Mouse (Mus musculus) liver, postnatal 0 days (tissue): ENCODE measurements around the gene Spib. TPM values are rescaled to one million over a fixed set of nuclear protein-coding genes. Genes with fewer than 3 reads are reported as not detected.
A peak's percentile ranks its signal among the peaks of the same experiment; 100 is the strongest.

Source experiments
- ATAC-seq: fragments of 200-750 bp; cut with Nextera tagmentation; 2 replicates; pipeline ENCODE4 v1.8.0; 2017; ENCODE audit warnings: mild to moderate bottlenecking, moderate library complexity
- DNase-seq: peaks from one replicate; pipeline ENCODE4 v3.0.0-alpha.2; 2016
- H3K27ac ChIP-seq: fragments of 300-500 bp; sonication (generic); 2 replicates; pipeline ENCODE4 v1.5.1; 2014; ENCODE audit warnings: antibody characterized with exemption, moderate library complexity, mild to moderate bottlenecking, low read depth
- H3K27me3 ChIP-seq: fragments of 300-500 bp; sonication (generic); 2 replicates; pipeline ENCODE4 v1.6.1; 2014; ENCODE audit warnings: low read length, control low read depth, mixed read lengths; ENCODE audit not compliant: insufficient read depth
- H3K36me3 ChIP-seq: fragments of 300-500 bp; sonication (generic); replicated peaks from 2 replicates; pipeline ENCODE4 v1.6.1; 2014; ENCODE audit warnings: mild to moderate bottlenecking, control low read depth, low read length, moderate library complexity, mixed read lengths; ENCODE audit not compliant: insufficient read depth
- H3K4me1 ChIP-seq: fragments of 300-500 bp; sonication (generic); 2 replicates; pipeline ENCODE4 v1.6.1; 2014; ENCODE audit warnings: antibody characterized with exemption, mild to moderate bottlenecking, control low read depth; ENCODE audit not compliant: insufficient read depth
- H3K4me2 ChIP-seq: fragments of 300-500 bp; sonication (generic); 2 replicates; pipeline ENCODE4 v1.6.1; 2014; ENCODE audit warnings: low read depth, mild to moderate bottlenecking, low read length, moderate library complexity, mixed read lengths
- H3K4me3 ChIP-seq: fragments of 300-500 bp; sonication (generic); 2 replicates; pipeline ENCODE4 v1.5.1; 2014; ENCODE audit warnings: low read depth, low read length
- H3K9ac ChIP-seq: fragments of 300-500 bp; sonication (generic); replicated peaks from 2 replicates; pipeline ENCODE4 v1.6.1; 2014; ENCODE audit warnings: mild to moderate bottlenecking, moderate library complexity
- H3K9me3 ChIP-seq: fragments of 300-500 bp; sonication (generic); 2 replicates; pipeline ENCODE4 v1.6.1; 2016; ENCODE audit warnings: mild to moderate bottlenecking, control low read depth, low read length, mixed read lengths
- CTCF ChIP-seq: sonication (generic); IDR thresholded peaks from 2 replicates; pipeline ENCODE4 v1.5.1; 2016; ENCODE audit warnings: antibody characterized with exemption, low read depth
- EP300 ChIP-seq: IDR thresholded peaks from 2 replicates; pipeline ENCODE4 v1.6.1; 2016; ENCODE audit warnings: antibody characterized with exemption, low read depth, mild to moderate bottlenecking
- WGBS: fragments of 180-500 bp; shearing (Covaris S2); extraction: QIAGEN DNeasy Blood & Tissue Kit; methylation state at CpG from one replicate; pipeline ENCODE4 v1.1.7; 2014; ENCODE audit not compliant: insufficient replicate concordance; 5-methylcytosine and 5-hydroxymethylcytosine counted together
- polyA plus RNA-seq: library from polyadenylated mRNA; unstranded; fragments of >200 nt; fragmentation: Nextera tagmentation; extraction: Ambion mirVana; gene quantifications from 2 replicates; pipeline ENCODE4 v1.2.1, GENCODE M21; 2015

Gene Spib
- polyA plus RNA-seq, 1 experiment from 2014 or later = 9.5 TPM

- no peak overlapping the region for H3K4me2 ChIP-seq
- DNase-seq (no peak), ATAC-seq (no peak)
- TF ChIP-seq CTCF = no peak
- no peak for TF ChIP-seq EP300
- peaks cover 26% of the 10 kb centered on the region for H3K36me3 ChIP-seq
- H3K27me3 ChIP-seq = no peaks in the 10 kb centered on the region
- no peaks in the 10 kb centered on the region for H3K9me3 ChIP-seq
- H3K27ac ChIP-seq = no peak overlapping the region
- no peak overlapping the region for H3K4me3 ChIP-seq
- no peak overlapping the region for H3K9ac ChIP-seq
- no peaks in the 10 kb centered on the region for H3K4me1 ChIP-seq
- WGBS = 82% methylated on average over 8 of the region's 8 CpGs
These were observed 43.3 kb downstream of the Spib start for GRCm38 (mm10) chr7:44488545-44488944.

- H3K4me1 ChIP-seq = no peaks in the 10 kb centered on the region
These were observed 43.9 kb downstream of the Spib start for GRCm38 (mm10) chr7:44487936-44488335.

GRCm38 (mm10) chr7:44486927-44487575, 44.8 kb downstream of the Spib start:
- peaks cover 6% of the 10 kb centered on the region for H3K4me1 ChIP-seq
- DNase-seq (peak; percentile 12), ATAC-seq (no peak)
- no peak overlapping the region for H3K4me3 ChIP-seq
- TF ChIP-seq CTCF (no peak), EP300 (no peak)
- no peaks in the 10 kb centered on the region for H3K27me3 ChIP-seq
- peaks cover 18% of the 10 kb centered on the region for H3K36me3 ChIP-seq
- H3K9me3 ChIP-seq = no peaks in the 10 kb centered on the region
- no peak overlapping the region for H3K9ac ChIP-seq
- H3K4me2 ChIP-seq = no peak overlapping the region
- 72% methylated on average over 13 of the region's 13 CpGs for WGBS
- no peak overlapping the region for H3K27ac ChIP-seq

More at GRCm38 (mm10) chr7:44487936-44488335, 43.9 kb downstream of the Spib start:
- no peaks in the 10 kb centered on the region for H3K9me3 ChIP-seq
- 86% methylated on average over 7 of the region's 7 CpGs for WGBS
- no peak for ATAC-seq
- peak; percentile 9 for DNase-seq
- no peaks in the 10 kb centered on the region for H3K27me3 ChIP-seq
- peaks cover 23% of the 10 kb centered on the region for H3K36me3 ChIP-seq
- TF ChIP-seq CTCF (no peak), EP300 (no peak)
- H3K4me2 ChIP-seq = no peak overlapping the region
- H3K4me3 ChIP-seq = no peak overlapping the region
- no peak overlapping the region for H3K9ac ChIP-seq
- no peak overlapping the region for H3K27ac ChIP-seq

- ATAC-seq = no peak
These were observed 46.2 kb downstream of the Spib start for GRCm38 (mm10) chr7:44485572-44486195.

GRCm38 (mm10) chr7:44484841-44485571, 46.9 kb downstream of the Spib start:
- TF ChIP-seq CTCF = peak; percentile 99
- TF ChIP-seq EP300 = no peak
- 37% methylated on average over 5 of the region's 5 CpGs for WGBS
- H3K27ac ChIP-seq = no peak overlapping the region

More at GRCm38 (mm10) chr7:44485572-44486195, 46.2 kb downstream of the Spib start:
- Histone ChIP-seq H3K36me3 (peaks cover 5% of the 10 kb centered on the region; the same call in 1 of the 2 replicates), H3K4me1 (peaks cover 6% of the 10 kb centered on the region), H3K4me3 (no peak overlapping the region), H3K27me3 (peaks cover 3% of the 10 kb centered on the region; the same call in 1 of the 2 replicates), H3K9ac (no peak overlapping the region), H3K9me3 (no peaks in the 10 kb centered on the region), H3K27ac (no peak overlapping the region), H3K4me2 (no peak overlapping the region)
- no peak for TF ChIP-seq CTCF
- TF ChIP-seq EP300 = no peak
- WGBS = 71% methylated on average over 7 of the region's 7 CpGs
- DNase-seq = peak; percentile 11

GRCm38 (mm10) chr7:44484109-44484508, 47.8 kb downstream of the Spib start:
- Histone ChIP-seq H3K27ac (no peak overlapping the region), H3K9ac (no peak overlapping the region)

More at GRCm38 (mm10) chr7:44484841-44485571, 46.9 kb downstream of the Spib start:
- H3K9me3 ChIP-seq = no peaks in the 10 kb centered on the region
- no peak overlapping the region for H3K9ac ChIP-seq
- H3K36me3 ChIP-seq = 0 out of 2 replicates have a peak, but pooled peaks cover 2% of the 10 kb centered on the region
- H3K4me3 ChIP-seq = no peak overlapping the region
- peaks cover 6% of the 10 kb centered on the region for H3K4me1 ChIP-seq
- peak; percentile 86 for DNase-seq
- no peak overlapping the region for H3K4me2 ChIP-seq
- H3K27me3 ChIP-seq = peaks cover 7% of the 10 kb centered on the region; the same call in 1 of the 2 replicates
- ATAC-seq = peak; percentile 46

More at GRCm38 (mm10) chr7:44484109-44484508, 47.8 kb downstream of the Spib start:
- DNase-seq = no peak
- ATAC-seq = no peak
- Histone ChIP-seq H3K4me2 (no peak overlapping the region), H3K36me3 (0 out of 2 replicates have a peak, but pooled peaks cover 2% of the 10 kb centered on the region), H3K4me1 (peaks cover 6% of the 10 kb centered on the region), H3K4me3 (no peak overlapping the region), H3K27me3 (peaks cover 7% of the 10 kb centered on the region; the same call in 1 of the 2 replicates), H3K9me3 (no peaks in the 10 kb centered on the region)
- WGBS = 92% methylated on average over 1 of the region's 1 CpGs
- TF ChIP-seq EP300 (no peak), CTCF (no peak)
